Mouse (Mus musculus): ENCODE measurements at regions not wholly inside any gene's neighbourhood (a gene's known extent, or its start where the extent isn't known, plus 50 kb on each side); places are given as distances from the start of the nearest gene placed in this dataset.

- TF ChIP-seq CHD2 (IDR thresholded peaks at IDR 0.05; ENCODE audit: low read length), result no peak
- TF ChIP-seq POLR2A (IDR thresholded peaks at IDR 0.05; ENCODE audit: control insufficient read depth in 1 of 2, insufficient read depth in 1 of 2, low read depth in 1 of 2, low read length in 2 of 2, poor library complexity in 1 of 2), result no peak
- no peak for TF ChIP-seq POLR2AphosphoS2 (IDR thresholded peaks at IDR 0.05; ENCODE audit: low read length)
- TF ChIP-seq NRF1 (IDR thresholded peaks at IDR 0.05; ENCODE audit: insufficient read depth, low read depth, low read length, poor library complexity, severe bottlenecking), result no peak
- TF ChIP-seq CTCF (IDR thresholded peaks at IDR 0.05 in 2 of 3, conservative IDR thresholded peaks at IDR 0.05 in 1 of 3; ENCODE audit: control insufficient read depth in 1 of 3, insufficient read depth in 1 of 3, low read depth in 2 of 3, low read length in 3 of 3, poor library complexity in 1 of 3, severe bottlenecking in 1 of 3), result peak; percentile 58 to 76 (median 67)
- no peak for TF ChIP-seq CHD1 (IDR thresholded peaks at IDR 0.05; ENCODE audit: low read depth, low read length)
- TF ChIP-seq ZMIZ1 (IDR thresholded peaks at IDR 0.05; ENCODE audit: low read depth, low read length), result no peak
- no peak for TF ChIP-seq MAFK (IDR thresholded peaks at IDR 0.05; ENCODE audit: borderline replicate concordance, low read depth, low read length)
Observed at GRCm38 (mm10) chr14:45772665-45773277, 114.8 kb upstream of the Ddhd1 start.

Data from MEL (cell line).